Mouse (Mus musculus) liver, adult 2 months (tissue): ENCODE measurements at regions not wholly inside any gene's neighbourhood (a gene's known extent, or its start where the extent isn't known, plus 50 kb on each side); places are given as distances from the start of the nearest gene placed in this dataset.

Experiments used
- DNase-seq: peaks from one replicate; pipeline ENCODE4 v3.0.0-alpha.2; 2011; ENCODE audit warnings: low read depth, low spot score; ENCODE audit errors: extremely low read depth
- H3K27ac ChIP-seq: fragments of 200-500 bp; replicated peaks from 2 replicates; pipeline ENCODE4 v1.5.1; 2012; ENCODE audit warnings: low read depth, mild to moderate bottlenecking, control low read depth, inconsistent platforms, low read length; ENCODE audit not compliant: insufficient read depth
- H3K27me3 ChIP-seq: fragments of 200-500 bp; 2 replicates; pipeline ENCODE4 v1.6.1; 2012; ENCODE audit warnings: mild to moderate bottlenecking, moderate library complexity, low read length, inconsistent platforms; ENCODE audit not compliant: control insufficient read depth, insufficient read depth
- H3K36me3 ChIP-seq: fragments of 200-500 bp; 2 replicates; pipeline ENCODE4 v1.6.1; 2012; ENCODE audit warnings: low read length, inconsistent platforms; ENCODE audit not compliant: control insufficient read depth, insufficient read depth
- H3K4me1 ChIP-seq: fragments of 200-500 bp; 2 replicates; pipeline ENCODE4 v1.6.1; 2011; ENCODE audit warnings: low read length; ENCODE audit not compliant: control insufficient read depth, insufficient read depth
- H3K4me3 ChIP-seq: fragments of 200-500 bp; 2 replicates; pipeline ENCODE4 v1.5.1; 2011; ENCODE audit warnings: low read depth, mild to moderate bottlenecking, control low read depth, low read length, moderate library complexity; ENCODE audit not compliant: insufficient read depth
- H3K79me2 ChIP-seq: fragments of 200-500 bp; 2 replicates; pipeline ENCODE4 v1.6.1; 2012; ENCODE audit warnings: inconsistent platforms, mild to moderate bottlenecking, low read length, moderate library complexity; ENCODE audit not compliant: control insufficient read depth, insufficient read depth
- H3K9ac ChIP-seq: fragments of 200-500 bp; 2 replicates; pipeline ENCODE4 v1.6.1; 2012; ENCODE audit warnings: low read depth, mild to moderate bottlenecking, control low read depth, inconsistent platforms, low read length
- CTCF ChIP-seq: fragments of 200-500 bp; IDR thresholded peaks from 2 replicates; pipeline ENCODE4 v1.5.1; 2011; ENCODE audit warnings: low read depth, low read length, control low read depth
- POLR2A ChIP-seq: fragments of 200-500 bp; IDR thresholded peaks from 2 replicates; pipeline ENCODE4 v1.6.1; 2011; ENCODE audit warnings: low read length, control low read depth; ENCODE audit not compliant: insufficient read depth; ENCODE audit errors: extremely low read depth
- WGBS: fragments of 180-500 bp; shearing (Covaris S2); methylation state at CpG from one replicate; pipeline ENCODE4 v1.1.7; 2018; 5-methylcytosine and 5-hydroxymethylcytosine counted together

DNA sequence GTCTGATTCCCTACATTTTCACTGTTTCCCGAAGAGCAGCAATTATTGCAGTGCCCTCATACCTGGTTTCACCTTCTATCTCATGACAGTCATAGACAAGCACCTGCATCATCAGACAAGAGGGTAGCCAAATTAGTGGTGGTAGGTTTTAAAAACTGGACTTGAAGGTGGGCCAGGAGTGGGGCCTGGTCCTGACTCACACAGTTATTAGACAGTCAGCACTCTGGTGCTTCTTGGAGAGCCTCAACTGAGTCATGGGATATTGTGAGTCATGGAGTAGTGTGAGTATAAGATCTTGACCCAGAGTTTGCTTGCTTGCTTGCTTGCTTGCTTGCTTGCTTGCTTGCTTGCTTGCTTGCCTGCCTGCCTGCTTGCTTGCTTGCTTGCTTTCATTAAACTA, 73.1 kb upstream of the Gm34302 start:
- peaks cover 8% of the 10 kb centered on the region for H3K4me1 ChIP-seq
- no peaks in the 10 kb centered on the region for H3K79me2 ChIP-seq
- no peak overlapping the region for H3K9ac ChIP-seq
- H3K27me3 ChIP-seq = no peaks in the 10 kb centered on the region
- TF ChIP-seq CTCF = no peak
- TF ChIP-seq POLR2A = no peak
- 84% methylated on average over 1 of the region's 1 CpGs for WGBS
- H3K27ac ChIP-seq = no peak overlapping the region
- H3K4me3 ChIP-seq = no peak overlapping the region
- no peaks in the 10 kb centered on the region for H3K36me3 ChIP-seq
- DNase-seq = no peak

DNA sequence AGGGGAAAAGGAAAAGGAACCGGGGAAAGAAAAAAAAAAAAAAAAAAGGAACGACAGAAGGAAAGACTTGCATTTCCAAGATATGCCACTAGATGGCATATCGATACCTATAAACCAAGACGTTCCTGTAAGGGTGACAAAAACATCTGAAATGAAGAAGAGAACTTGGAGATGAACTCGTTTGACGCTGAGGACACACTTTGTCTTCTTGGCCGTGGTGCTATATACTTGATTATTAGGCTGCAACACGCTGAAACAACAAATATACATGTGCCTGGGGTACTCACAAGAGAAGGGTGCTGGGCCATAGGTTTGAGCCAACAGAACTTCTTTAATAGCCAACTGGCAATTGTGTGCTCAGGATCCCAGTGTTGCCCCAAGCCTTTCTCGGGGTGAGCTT, 71.2 kb upstream of the Gm34302 start:
- WGBS = 6% methylated on average over 9 of the region's 9 CpGs
- Histone ChIP-seq H3K27ac (no peak overlapping the region), H3K79me2 (no peaks in the 10 kb centered on the region), H3K27me3 (no peaks in the 10 kb centered on the region), H3K9ac (no peak overlapping the region), H3K4me3 (no peak overlapping the region), H3K4me1 (no peaks in the 10 kb centered on the region), H3K36me3 (no peaks in the 10 kb centered on the region)
- DNase-seq = peak; percentile 45
- TF ChIP-seq POLR2A = no peak
- TF ChIP-seq CTCF = peak; percentile 42

DNA sequence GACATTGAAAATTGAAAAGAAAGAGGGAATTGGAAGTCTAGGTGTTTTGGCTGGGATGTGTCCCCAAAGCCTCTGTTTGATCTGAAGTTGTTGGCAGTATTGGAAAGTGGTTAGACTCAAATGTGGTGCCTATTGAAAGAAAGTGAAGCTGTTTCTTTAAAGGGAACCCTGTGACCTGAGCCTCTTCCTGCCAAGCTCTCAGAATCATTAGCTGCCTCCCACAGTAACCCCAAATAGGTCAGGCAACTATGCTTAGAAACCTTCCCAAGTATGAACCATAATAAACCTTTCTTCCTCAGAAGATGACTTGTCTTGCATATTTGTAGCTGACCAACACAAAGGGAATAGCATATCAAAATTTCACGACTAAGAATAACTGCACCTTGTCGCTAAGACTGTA, 69.7 kb upstream of the Gm34302 start:
- no peaks in the 10 kb centered on the region for H3K4me1 ChIP-seq
- TF ChIP-seq POLR2A (no peak), CTCF (no peak)
- no peak overlapping the region for H3K9ac ChIP-seq
- 81% methylated on average over 2 of the region's 2 CpGs for WGBS
- H3K27ac ChIP-seq = no peak overlapping the region
- no peaks in the 10 kb centered on the region for H3K36me3 ChIP-seq
- no peaks in the 10 kb centered on the region for H3K79me2 ChIP-seq
- H3K4me3 ChIP-seq = no peak overlapping the region
- no peaks in the 10 kb centered on the region for H3K27me3 ChIP-seq
- DNase-seq = no peak

DNA sequence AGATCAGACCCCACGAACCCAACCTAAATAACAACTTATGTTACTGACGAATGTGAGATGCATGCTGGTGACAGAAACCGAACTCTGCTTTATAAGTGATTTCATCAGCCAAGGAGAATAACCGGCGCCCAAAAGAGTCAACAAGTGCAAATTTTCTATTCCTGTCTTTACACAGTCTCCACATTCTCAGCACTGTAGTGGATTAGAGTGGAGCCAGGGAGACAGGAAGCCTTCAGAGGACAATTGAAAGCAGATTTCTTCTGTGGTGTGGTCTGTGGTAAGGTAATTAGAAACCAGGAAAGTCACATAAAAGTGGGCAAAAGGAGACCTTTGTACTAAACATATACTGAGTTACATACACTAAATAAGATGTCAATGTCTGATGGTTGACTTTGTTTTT, 68.0 kb upstream of the Gm34302 start:
- Histone ChIP-seq H3K4me3 (no peak overlapping the region), H3K36me3 (no peaks in the 10 kb centered on the region), H3K9ac (no peak overlapping the region), H3K27me3 (no peaks in the 10 kb centered on the region), H3K79me2 (no peaks in the 10 kb centered on the region), H3K27ac (no peak overlapping the region), H3K4me1 (no peaks in the 10 kb centered on the region)
- 67% methylated on average over 5 of the region's 5 CpGs for WGBS
- no peak for DNase-seq
- no peak for TF ChIP-seq CTCF
- TF ChIP-seq POLR2A = no peak

DNA sequence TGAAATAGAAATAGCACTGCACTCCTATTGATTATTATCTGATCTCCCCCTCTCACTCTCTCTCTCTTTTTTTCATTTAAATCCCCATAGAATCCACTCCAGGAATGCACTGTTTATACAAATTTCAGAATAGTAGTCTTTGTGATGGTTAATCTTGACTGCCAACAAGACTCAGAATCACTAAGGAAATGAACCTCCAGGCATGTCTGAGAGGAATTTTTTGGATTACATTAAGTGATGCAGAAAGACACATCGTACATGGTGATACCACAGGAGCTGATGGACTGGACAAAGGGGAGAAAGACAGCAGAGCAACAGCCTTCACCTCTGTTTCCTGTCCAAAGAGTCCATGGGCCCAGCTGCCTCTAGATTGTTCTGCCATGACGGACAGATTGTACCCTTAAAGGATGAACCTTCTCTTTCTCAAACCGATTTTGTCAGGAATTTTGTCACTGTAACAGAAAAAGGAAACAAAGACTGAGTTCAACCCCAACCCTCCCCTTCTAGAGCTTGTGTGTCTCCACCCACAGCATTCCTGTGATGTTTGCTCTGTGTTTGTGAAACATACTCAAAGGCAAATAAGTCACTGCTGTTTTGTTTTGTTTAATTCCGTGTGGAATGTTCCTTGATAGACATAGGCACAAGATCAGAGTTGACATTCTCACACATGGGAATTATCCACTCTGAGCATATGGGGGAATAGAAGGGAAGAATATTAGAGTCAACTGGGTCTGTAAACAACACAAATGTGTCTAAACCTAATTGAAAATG, 59.1 kb upstream of the Gm34302 start:
- TF ChIP-seq POLR2A (no peak), CTCF (no peak)
- no peak overlapping the region for H3K4me3 ChIP-seq
- DNase-seq = no peak
- WGBS = 47% methylated on average over 4 of the region's 4 CpGs
- no peak overlapping the region for H3K9ac ChIP-seq
- no peak overlapping the region for H3K27ac ChIP-seq
- H3K4me1 ChIP-seq = no peaks in the 10 kb centered on the region
- H3K27me3 ChIP-seq = no peaks in the 10 kb centered on the region
- no peaks in the 10 kb centered on the region for H3K36me3 ChIP-seq
- H3K79me2 ChIP-seq = no peaks in the 10 kb centered on the region

DNA sequence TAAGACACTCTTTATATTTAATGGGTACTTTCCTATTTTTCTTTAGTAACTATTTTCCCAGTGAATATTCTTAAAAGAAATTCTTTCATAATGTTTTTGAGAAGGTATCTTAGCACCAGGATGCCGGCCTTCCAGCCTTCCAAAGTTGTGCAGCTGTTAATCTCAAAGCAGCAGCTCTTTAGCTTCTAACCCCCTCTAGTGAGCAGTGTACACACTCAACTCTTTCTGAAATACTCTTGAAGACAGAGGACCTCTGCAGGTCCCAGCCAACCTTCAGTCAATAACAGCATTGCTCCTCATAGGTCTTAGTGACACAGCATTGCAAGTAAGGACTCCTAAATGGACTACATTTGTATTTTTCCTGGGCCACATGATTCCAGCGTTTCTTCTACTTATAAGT, 55.2 kb upstream of the Gm34302 start:
- no peaks in the 10 kb centered on the region for H3K4me1 ChIP-seq
- no peak for TF ChIP-seq POLR2A
- TF ChIP-seq CTCF = no peak
- H3K4me3 ChIP-seq = no peak overlapping the region
- 67% methylated on average over 2 of the region's 2 CpGs for WGBS
- H3K27ac ChIP-seq = no peak overlapping the region
- H3K79me2 ChIP-seq = no peaks in the 10 kb centered on the region
- DNase-seq = no peak
- no peaks in the 10 kb centered on the region for H3K36me3 ChIP-seq
- no peak overlapping the region for H3K9ac ChIP-seq
- no peaks in the 10 kb centered on the region for H3K27me3 ChIP-seq
